Mouse (Mus musculus): Measurements from ENCODE around the gene Lemd2. TPM values are rescaled to one million over a fixed set of nuclear protein-coding genes. Genes with fewer than 3 reads are reported as not detected.
"Not testable (repeated sequence)": the region's sequence is repeated elsewhere in the genome, so short reads cannot be mapped to it uniquely, and the experiment has no call there.

Gene Lemd2
- total and polyA plus RNA-seq, 2 experiments: 15.1 to 45.1 TPM

DNA sequence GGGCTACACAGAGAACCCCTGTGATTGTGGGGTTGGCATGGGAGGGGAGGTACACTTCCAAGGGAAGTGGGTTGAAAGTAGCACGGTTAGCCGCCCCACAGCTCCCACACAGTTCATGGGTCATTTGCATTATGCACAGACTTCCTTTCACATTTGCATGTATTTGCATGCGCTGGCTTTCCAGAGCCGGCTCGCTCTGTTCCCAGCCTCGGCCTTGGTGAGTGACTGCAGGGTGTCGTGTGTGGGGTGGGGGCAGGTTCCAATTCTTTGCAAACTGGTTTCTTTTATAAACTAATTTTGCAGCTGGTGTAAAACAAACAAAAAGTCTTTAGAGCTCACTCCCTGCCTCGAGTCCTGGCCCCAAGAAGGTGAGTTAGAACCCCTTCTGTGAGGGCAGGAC is 34.4 kb upstream of the Lemd2 start:
- Histone ChIP-seq H3K27me3 (ENCODE audit: control insufficient read depth, insufficient read depth, low read length) (no peaks in the 10 kb centered on the region), H3K36me3 (ENCODE audit: control insufficient read depth, insufficient read depth, low read length) (no peaks in the 10 kb centered on the region), H3K27ac (replicated peaks; ENCODE audit: insufficient read depth, low read depth, low read length) (no peak overlapping the region), H3K4me3 (ENCODE audit: insufficient read depth, low read depth, low read length) (no peak overlapping the region), H3K4me1 (ENCODE audit: control insufficient read depth, insufficient read depth, low read length) (no peaks in the 10 kb centered on the region), H3K79me2 (ENCODE audit: control insufficient read depth, insufficient read depth, low read length) (no peaks in the 10 kb centered on the region), H3K9ac (ENCODE audit: low read depth, low read length) (no peak overlapping the region)
- WGBS: 64% methylated on average over 8 of the region's 8 CpGs
- TF ChIP-seq POLR2A (IDR thresholded peaks at IDR 0.05; ENCODE audit: extremely low read depth, insufficient read depth, low read length): no peak
- TF ChIP-seq CTCF (IDR thresholded peaks at IDR 0.05; ENCODE audit: low read depth, low read length): no peak
- no peak for DNase-seq (ENCODE audit: extremely low read depth, low read depth, low spot score)

DNA sequence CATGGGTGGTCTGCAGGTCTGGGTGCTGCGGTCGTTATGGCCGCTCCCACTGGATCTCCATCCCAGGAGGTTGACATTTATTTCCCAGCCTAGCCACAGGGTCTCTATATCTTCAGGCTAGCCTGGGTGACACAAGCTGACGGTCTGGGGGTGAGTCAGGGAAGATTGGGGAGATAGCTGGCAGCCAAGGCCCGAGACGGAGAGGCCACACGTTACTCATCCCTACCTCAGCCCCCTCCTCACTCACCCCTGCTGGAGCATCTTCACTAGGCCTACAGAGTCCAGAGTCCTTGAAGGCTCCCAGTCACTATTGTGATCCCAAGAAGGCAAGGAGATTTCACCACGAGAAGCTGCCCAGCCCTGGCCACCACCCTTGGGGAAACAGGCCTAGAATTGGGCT is 33.5 kb upstream of the Lemd2 start:
- H3K4me3 ChIP-seq (ENCODE audit: insufficient read depth, low read depth, low read length): no peak overlapping the region
- H3K27me3 ChIP-seq (ENCODE audit: control insufficient read depth, insufficient read depth, low read length): no peaks in the 10 kb centered on the region
- H3K9ac ChIP-seq (ENCODE audit: low read depth, low read length): no peak overlapping the region
- no peaks in the 10 kb centered on the region for H3K4me1 ChIP-seq (ENCODE audit: control insufficient read depth, insufficient read depth, low read length)
- H3K36me3 ChIP-seq (ENCODE audit: control insufficient read depth, insufficient read depth, low read length): no peaks in the 10 kb centered on the region
- TF ChIP-seq POLR2A (IDR thresholded peaks at IDR 0.05; ENCODE audit: extremely low read depth, insufficient read depth, low read length): no peak
- TF ChIP-seq CTCF (IDR thresholded peaks at IDR 0.05; ENCODE audit: low read depth, low read length): no peak
- WGBS: 71% methylated on average over 8 of the region's 8 CpGs
- no peak overlapping the region for H3K27ac ChIP-seq (replicated peaks; ENCODE audit: insufficient read depth, low read depth, low read length)
- no peaks in the 10 kb centered on the region for H3K79me2 ChIP-seq (ENCODE audit: control insufficient read depth, insufficient read depth, low read length)
- no peak for DNase-seq (ENCODE audit: extremely low read depth, low read depth, low spot score)

DNA sequence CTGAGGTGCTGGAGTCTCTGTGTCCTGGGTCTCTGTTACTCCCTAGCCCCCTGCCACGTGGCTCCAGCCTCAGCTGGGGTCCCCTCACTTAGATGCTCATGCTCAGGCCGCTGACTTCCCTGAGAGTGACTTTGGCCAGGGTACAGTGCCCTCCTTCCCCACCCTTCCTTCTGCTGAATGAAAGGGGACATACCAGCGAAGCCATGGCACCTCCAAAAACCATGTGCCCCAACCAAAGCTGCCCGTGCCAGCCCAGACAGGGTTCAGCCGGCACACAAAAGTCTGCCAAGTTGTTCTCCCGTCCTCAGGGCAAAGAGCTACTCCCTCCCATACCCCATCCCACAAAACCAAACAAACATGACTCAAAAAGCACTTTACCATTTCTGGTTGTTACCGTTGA is 29.0 kb upstream of the Lemd2 start:
- Histone ChIP-seq H3K9ac (ENCODE audit: low read depth, low read length) (no peak overlapping the region), H3K4me1 (ENCODE audit: control insufficient read depth, insufficient read depth, low read length) (no peaks in the 10 kb centered on the region), H3K4me3 (ENCODE audit: insufficient read depth, low read depth, low read length) (no peak overlapping the region), H3K27me3 (ENCODE audit: control insufficient read depth, insufficient read depth, low read length) (no peaks in the 10 kb centered on the region), H3K36me3 (ENCODE audit: control insufficient read depth, insufficient read depth, low read length) (no peaks in the 10 kb centered on the region), H3K79me2 (ENCODE audit: control insufficient read depth, insufficient read depth, low read length) (no peaks in the 10 kb centered on the region), H3K27ac (replicated peaks; ENCODE audit: insufficient read depth, low read depth, low read length) (no peak overlapping the region)
- 69% methylated on average over 7 of the region's 7 CpGs for WGBS
- TF ChIP-seq POLR2A (IDR thresholded peaks at IDR 0.05; ENCODE audit: extremely low read depth, insufficient read depth, low read length) (no peak), CTCF (IDR thresholded peaks at IDR 0.05; ENCODE audit: low read depth, low read length) (no peak)
- DNase-seq (ENCODE audit: extremely low read depth, low read depth, low spot score): no peak

DNA sequence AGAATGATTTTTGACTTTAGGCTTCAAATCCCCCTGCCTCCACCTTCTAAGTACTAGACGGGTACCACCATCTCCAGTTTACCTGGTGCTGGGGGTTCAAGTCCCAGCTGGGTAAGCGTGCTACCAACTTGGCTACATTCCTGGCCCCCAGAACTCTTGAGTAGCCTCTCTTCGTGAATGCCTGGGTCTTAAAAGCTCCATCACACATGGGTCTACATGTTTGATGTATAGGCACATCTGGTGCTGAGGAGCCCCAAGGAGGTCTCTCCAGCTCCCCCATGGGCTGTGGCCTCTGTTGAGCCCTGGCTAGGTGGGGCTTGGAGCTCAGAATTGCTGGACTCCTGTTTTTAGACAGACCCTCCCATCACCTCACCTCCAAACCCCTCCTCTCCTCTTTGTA is 27.9 kb upstream of the Lemd2 start:
- H3K4me1 ChIP-seq (ENCODE audit: control insufficient read depth, insufficient read depth, low read length): no peaks in the 10 kb centered on the region
- DNase-seq (ENCODE audit: extremely low read depth, low read depth, low spot score): no peak
- no peak overlapping the region for H3K27ac ChIP-seq (replicated peaks; ENCODE audit: insufficient read depth, low read depth, low read length)
- H3K36me3 ChIP-seq (ENCODE audit: control insufficient read depth, insufficient read depth, low read length): no peaks in the 10 kb centered on the region
- WGBS: 66% methylated on average over 3 of the region's 3 CpGs
- H3K79me2 ChIP-seq (ENCODE audit: control insufficient read depth, insufficient read depth, low read length): no peaks in the 10 kb centered on the region
- TF ChIP-seq POLR2A (IDR thresholded peaks at IDR 0.05; ENCODE audit: extremely low read depth, insufficient read depth, low read length) (no peak), CTCF (IDR thresholded peaks at IDR 0.05; ENCODE audit: low read depth, low read length) (no peak)
- no peak overlapping the region for H3K4me3 ChIP-seq (ENCODE audit: insufficient read depth, low read depth, low read length)
- H3K27me3 ChIP-seq (ENCODE audit: control insufficient read depth, insufficient read depth, low read length): no peaks in the 10 kb centered on the region
- no peak overlapping the region for H3K9ac ChIP-seq (ENCODE audit: low read depth, low read length)

DNA sequence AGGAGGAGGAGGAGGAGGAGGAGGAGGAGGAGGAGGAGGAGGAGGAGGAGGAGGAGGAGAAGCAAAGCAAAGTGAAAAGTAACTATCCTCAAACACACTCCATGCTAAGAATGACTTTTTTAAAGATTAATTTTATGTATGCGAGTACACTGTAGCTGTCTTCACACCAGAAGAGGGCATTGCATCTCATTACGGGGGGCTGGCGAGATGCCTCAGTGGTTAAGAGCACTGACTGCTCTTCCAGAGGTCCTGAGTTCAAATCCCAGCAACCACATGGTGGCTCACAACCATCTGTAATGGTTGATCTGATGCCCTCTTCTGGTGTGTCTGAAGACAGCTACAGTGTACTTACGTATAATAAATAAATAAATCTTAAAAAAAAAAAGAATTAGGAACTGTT is 27.3 kb upstream of the Lemd2 start:
- WGBS: 83% methylated on average over 4 of the region's 4 CpGs
- not testable (repeated sequence) for H3K9ac ChIP-seq (ENCODE audit: low read depth, low read length); DNase-seq (ENCODE audit: extremely low read depth, low read depth, low spot score); H3K27ac ChIP-seq (replicated peaks; ENCODE audit: insufficient read depth, low read depth, low read length); H3K4me1 ChIP-seq (ENCODE audit: control insufficient read depth, insufficient read depth, low read length); H3K79me2 ChIP-seq (ENCODE audit: control insufficient read depth, insufficient read depth, low read length); H3K4me3 ChIP-seq (ENCODE audit: insufficient read depth, low read depth, low read length); H3K36me3 ChIP-seq (ENCODE audit: control insufficient read depth, insufficient read depth, low read length); H3K27me3 ChIP-seq (ENCODE audit: control insufficient read depth, insufficient read depth, low read length)

DNA sequence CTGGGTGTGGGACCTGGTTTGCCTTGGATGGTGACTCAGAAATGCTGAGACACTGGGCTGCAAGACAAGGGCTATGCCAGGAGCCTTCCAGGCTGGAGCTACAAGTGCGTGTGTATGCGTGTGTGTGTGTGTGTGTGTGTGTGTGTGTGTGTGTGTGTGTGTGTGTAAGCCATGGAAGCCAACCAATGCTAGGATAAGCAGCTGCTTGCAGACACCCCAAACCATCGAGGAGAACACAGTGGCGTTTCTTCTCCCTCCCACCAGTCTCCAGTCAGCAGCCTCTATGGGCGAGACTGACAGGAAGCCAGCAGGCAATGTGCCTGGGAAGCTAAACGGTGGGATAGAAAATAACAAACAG is 26.9 kb upstream of the Lemd2 start:
- Histone ChIP-seq H3K9ac (ENCODE audit: low read depth, low read length) (no peak overlapping the region), H3K79me2 (ENCODE audit: control insufficient read depth, insufficient read depth, low read length) (no peaks in the 10 kb centered on the region), H3K4me3 (ENCODE audit: insufficient read depth, low read depth, low read length) (no peak overlapping the region), H3K36me3 (ENCODE audit: control insufficient read depth, insufficient read depth, low read length) (no peaks in the 10 kb centered on the region), H3K4me1 (ENCODE audit: control insufficient read depth, insufficient read depth, low read length) (no peaks in the 10 kb centered on the region), H3K27me3 (ENCODE audit: control insufficient read depth, insufficient read depth, low read length) (no peaks in the 10 kb centered on the region), H3K27ac (replicated peaks; ENCODE audit: insufficient read depth, low read depth, low read length) (no peak overlapping the region)
- TF ChIP-seq POLR2A (IDR thresholded peaks at IDR 0.05; ENCODE audit: extremely low read depth, insufficient read depth, low read length) (no peak), CTCF (IDR thresholded peaks at IDR 0.05; ENCODE audit: low read depth, low read length) (no peak)
- 72% methylated on average over 6 of the region's 6 CpGs for WGBS
- DNase-seq (ENCODE audit: extremely low read depth, low read depth, low spot score): no peak
